Mouse (Mus musculus) erythroblast, embryonic 14.5 days (primary cell): Measurements from ENCODE around the gene St6galnac3. TPM values are rescaled to one million over a fixed set of nuclear protein-coding genes. Genes with fewer than 3 reads are reported as not detected.

Experiments
- H3K27me3 ChIP-seq: 2 replicates; pipeline ENCODE4 v1.6.1; 2012; ENCODE audit warnings: inconsistent platforms; ENCODE audit not compliant: control insufficient read depth
- H3K36me3 ChIP-seq: 2 replicates; pipeline ENCODE4 v1.6.1; 2012; ENCODE audit warnings: mild to moderate bottlenecking, inconsistent platforms; ENCODE audit not compliant: control insufficient read depth
- H3K4me1 ChIP-seq: 2 replicates; pipeline ENCODE4 v1.6.1; 2012; ENCODE audit warnings: inconsistent platforms; ENCODE audit not compliant: control insufficient read depth
- H3K4me3 ChIP-seq: replicated peaks from 2 replicates; pipeline ENCODE3; 2012; ENCODE audit warnings: moderate library complexity, mild to moderate bottlenecking, inconsistent platforms
- H3K9me3 ChIP-seq: 2 replicates; pipeline ENCODE4 v1.6.1; 2012; ENCODE audit warnings: low read length, inconsistent platforms, mixed read lengths; ENCODE audit not compliant: control insufficient read depth
- GATA1 ChIP-seq: IDR thresholded peaks from 2 replicates; pipeline ENCODE4 v1.6.1; 2012; ENCODE audit warnings: low read length, inconsistent platforms, mixed read lengths
- TAL1 ChIP-seq: IDR thresholded peaks from 3 replicates; pipeline ENCODE4 v1.6.1; 2012; ENCODE audit warnings: low read length, inconsistent platforms, mixed read lengths
- polyA plus RNA-seq: library from polyadenylated mRNA; stranded (reverse); fragments of >175 nt; gene quantifications from 2 replicates; pipeline ENCODE4 v1.2.3, GENCODE M21; 2012

The St6galnac3 gene
- polyA plus RNA-seq, 1 experiment = 0.17 TPM

GRCm38 (mm10) chr3:153626237-153626636 is 98.7 kb downstream of the St6galnac3 start:
- no peaks in the 10 kb centered on the region for H3K27me3 ChIP-seq
- H3K36me3 ChIP-seq = no peaks in the 10 kb centered on the region; the same call in 1 of the 2 replicates
- no peak for TF ChIP-seq TAL1
- TF ChIP-seq GATA1 = no peak
- H3K4me3 ChIP-seq = no peak overlapping the region
- peaks cover 8% of the 10 kb centered on the region; the same call in 1 of the 2 replicates for H3K9me3 ChIP-seq
- H3K4me1 ChIP-seq = no peaks in the 10 kb centered on the region

GRCm38 (mm10) chr3:153618976-153619375 is 106.0 kb downstream of the St6galnac3 start:
- H3K4me1 ChIP-seq = peaks cover 12% of the 10 kb centered on the region
- H3K9me3 ChIP-seq = peaks cover 10% of the 10 kb centered on the region
- H3K4me3 ChIP-seq = no peak overlapping the region
- H3K36me3 ChIP-seq = peaks cover 10% of the 10 kb centered on the region
- TF ChIP-seq TAL1 = no peak
- TF ChIP-seq GATA1 = no peak
- no peaks in the 10 kb centered on the region for H3K27me3 ChIP-seq

- Histone ChIP-seq H3K9me3 (peaks cover 10% of the 10 kb centered on the region), H3K36me3 (peaks cover 10% of the 10 kb centered on the region), H3K4me1 (peaks cover 12% of the 10 kb centered on the region), H3K27me3 (no peaks in the 10 kb centered on the region), H3K4me3 (no peak overlapping the region)
- no peak for TF ChIP-seq TAL1
- TF ChIP-seq GATA1 = no peak
Observed at GRCm38 (mm10) chr3:153616849-153617248, 108.1 kb downstream of the St6galnac3 start.

GRCm38 (mm10) chr3:153610239-153610638 is 114.7 kb downstream of the St6galnac3 start:
- no peak for TF ChIP-seq TAL1
- no peak for TF ChIP-seq GATA1
- no peaks in the 10 kb centered on the region for H3K4me1 ChIP-seq
- H3K9me3 ChIP-seq = no peaks in the 10 kb centered on the region
- H3K4me3 ChIP-seq = no peak overlapping the region
- no peaks in the 10 kb centered on the region for H3K27me3 ChIP-seq
- no peaks in the 10 kb centered on the region for H3K36me3 ChIP-seq

GRCm38 (mm10) chr3:153606331-153606730 is 118.6 kb downstream of the St6galnac3 start:
- no peak overlapping the region for H3K4me3 ChIP-seq
- no peaks in the 10 kb centered on the region for H3K36me3 ChIP-seq
- H3K9me3 ChIP-seq = no peaks in the 10 kb centered on the region
- H3K27me3 ChIP-seq = no peaks in the 10 kb centered on the region
- no peaks in the 10 kb centered on the region for H3K4me1 ChIP-seq
- no peak for TF ChIP-seq GATA1
- TF ChIP-seq TAL1 = no peak

- no peak for TF ChIP-seq TAL1
- TF ChIP-seq GATA1 = no peak
- Histone ChIP-seq H3K4me3 (no peak overlapping the region), H3K4me1 (no peaks in the 10 kb centered on the region), H3K36me3 (no peaks in the 10 kb centered on the region), H3K27me3 (no peaks in the 10 kb centered on the region), H3K9me3 (no peaks in the 10 kb centered on the region)
Observed at GRCm38 (mm10) chr3:153605767-153606098, 119.2 kb downstream of the St6galnac3 start.

GRCm38 (mm10) chr3:153605089-153605766 is 119.7 kb downstream of the St6galnac3 start:
- H3K36me3 ChIP-seq = no peaks in the 10 kb centered on the region
- H3K4me3 ChIP-seq = no peak overlapping the region
- TF ChIP-seq TAL1 (no peak), GATA1 (no peak)

GRCm38 (mm10) chr3:153599179-153599578 is 125.8 kb downstream of the St6galnac3 start:
- no peaks in the 10 kb centered on the region for H3K36me3 ChIP-seq
- no peak overlapping the region for H3K4me3 ChIP-seq
- no peaks in the 10 kb centered on the region for H3K4me1 ChIP-seq
- TF ChIP-seq TAL1 (no peak), GATA1 (no peak)
- no peaks in the 10 kb centered on the region for H3K27me3 ChIP-seq
- no peaks in the 10 kb centered on the region for H3K9me3 ChIP-seq

More at GRCm38 (mm10) chr3:153605089-153605766, 119.7 kb downstream of the St6galnac3 start:
- Histone ChIP-seq H3K27me3 (no peaks in the 10 kb centered on the region), H3K4me1 (no peaks in the 10 kb centered on the region), H3K9me3 (no peaks in the 10 kb centered on the region)

- no peaks in the 10 kb centered on the region for H3K4me1 ChIP-seq
- TF ChIP-seq GATA1 (no peak), TAL1 (no peak)
- no peaks in the 10 kb centered on the region for H3K27me3 ChIP-seq
- H3K36me3 ChIP-seq = no peaks in the 10 kb centered on the region
- no peaks in the 10 kb centered on the region for H3K9me3 ChIP-seq
- H3K4me3 ChIP-seq = no peak overlapping the region
Observed at GRCm38 (mm10) chr3:153598631-153599030, 126.3 kb downstream of the St6galnac3 start.

- Histone ChIP-seq H3K27me3 (no peaks in the 10 kb centered on the region), H3K36me3 (no peaks in the 10 kb centered on the region), H3K4me3 (no peak overlapping the region), H3K4me1 (no peaks in the 10 kb centered on the region), H3K9me3 (no peaks in the 10 kb centered on the region)
- TF ChIP-seq GATA1 = no peak
- TF ChIP-seq TAL1 = no peak
Observed at GRCm38 (mm10) chr3:153594531-153594930, 130.4 kb downstream of the St6galnac3 start.
